Mouse (Mus musculus): ENCODE measurements around the gene Wipf3. TPM values are rescaled to one million over a fixed set of nuclear protein-coding genes. Genes with fewer than 3 reads are reported as not detected.

Wipf3 gene
- total and polyA plus RNA-seq, 2 experiments from 2014 or later: 2.5 to 5.8 TPM

GRCm38 (mm10) chr6:54475926-54476667 lies 46.7 kb downstream of the Wipf3 start:
- no peak for ATAC-seq (ENCODE audit: insufficient read depth, low read depth)
- Histone ChIP-seq H3K27ac (ENCODE audit: low read depth) (no peak overlapping the region), H3K4me3 (ENCODE audit: low read depth, low read length) (no peak overlapping the region), H3K9me3 (replicated peaks; ENCODE audit: control insufficient read depth, low read length) (no peaks in the 10 kb centered on the region), H3K27me3 (ENCODE audit: control insufficient read depth, insufficient read depth, low read length) (no peaks in the 10 kb centered on the region), H3K36me3 (replicated peaks; ENCODE audit: control insufficient read depth, insufficient read depth, low read length) (no peaks in the 10 kb centered on the region), H3K4me1 (ENCODE audit: control insufficient read depth, insufficient read depth) (peaks cover 28% of the 10 kb centered on the region), H3K4me2 (ENCODE audit: low read depth, low read length) (no peak overlapping the region), H3K9ac (replicated peaks; ENCODE audit: low read depth, low read length) (no peak overlapping the region)
- no peak for TF ChIP-seq CTCF (IDR thresholded peaks at IDR 0.05; ENCODE audit: low read depth)
- no peak for TF ChIP-seq EP300 (IDR thresholded peaks at IDR 0.05; ENCODE audit: low read depth)
- no peak for DNase-seq (ENCODE audit: low spot score)
- WGBS: 77% methylated on average over 19 of the region's 19 CpGs

GRCm38 (mm10) chr6:54478646-54479324 lies 49.4 kb downstream of the Wipf3 start:
- WGBS: 61% methylated on average over 5 of the region's 5 CpGs
- Histone ChIP-seq H3K4me2 (ENCODE audit: low read depth, low read length) (no peak overlapping the region), H3K4me1 (ENCODE audit: control insufficient read depth, insufficient read depth) (peaks cover 2% of the 10 kb centered on the region; the same call in 1 of the 2 replicates), H3K27ac (ENCODE audit: low read depth) (no peak overlapping the region), H3K4me3 (ENCODE audit: low read depth, low read length) (no peak overlapping the region), H3K36me3 (replicated peaks; ENCODE audit: control insufficient read depth, insufficient read depth, low read length) (no peaks in the 10 kb centered on the region; the same call in 1 of the 2 replicates), H3K9me3 (replicated peaks; ENCODE audit: control insufficient read depth, low read length) (no peaks in the 10 kb centered on the region), H3K9ac (replicated peaks; ENCODE audit: low read depth, low read length) (no peak overlapping the region), H3K27me3 (ENCODE audit: control insufficient read depth, insufficient read depth, low read length) (no peaks in the 10 kb centered on the region)
- TF ChIP-seq CTCF (IDR thresholded peaks at IDR 0.05; ENCODE audit: low read depth): peak; percentile 69
- TF ChIP-seq EP300 (IDR thresholded peaks at IDR 0.05; ENCODE audit: low read depth): no peak
- no peak for DNase-seq (ENCODE audit: low spot score)
- ATAC-seq (ENCODE audit: insufficient read depth, low read depth): peak; percentile 47; the same call in 1 of the 2 replicates

GRCm38 (mm10) chr6:54481390-54482112 lies 52.1 kb downstream of the Wipf3 start:
- 68% methylated on average over 15 of the region's 15 CpGs for WGBS
- DNase-seq (ENCODE audit: low spot score) (no peak), ATAC-seq (ENCODE audit: insufficient read depth, low read depth) (no peak)
- no peaks in the 10 kb centered on the region for H3K27me3 ChIP-seq (ENCODE audit: control insufficient read depth, insufficient read depth, low read length)
- no peak overlapping the region for H3K27ac ChIP-seq (ENCODE audit: low read depth)
- H3K4me1 ChIP-seq (ENCODE audit: control insufficient read depth, insufficient read depth): 0 out of 2 replicates have a peak, but pooled peaks cover 6% of the 10 kb centered on the region
- no peak for TF ChIP-seq CTCF (IDR thresholded peaks at IDR 0.05; ENCODE audit: low read depth)
- TF ChIP-seq EP300 (IDR thresholded peaks at IDR 0.05; ENCODE audit: low read depth): no peak
- H3K9ac ChIP-seq (replicated peaks; ENCODE audit: low read depth, low read length): no peak overlapping the region
- H3K36me3 ChIP-seq (replicated peaks; ENCODE audit: control insufficient read depth, insufficient read depth, low read length): no peaks in the 10 kb centered on the region; the same call in 1 of the 2 replicates
- no peak overlapping the region for H3K4me3 ChIP-seq (ENCODE audit: low read depth, low read length)
- H3K4me2 ChIP-seq (ENCODE audit: low read depth, low read length): no peak overlapping the region
- H3K9me3 ChIP-seq (replicated peaks; ENCODE audit: control insufficient read depth, low read length): no peaks in the 10 kb centered on the region

GRCm38 (mm10) chr6:54485000-54485399 lies 55.6 kb downstream of the Wipf3 start:
- WGBS: 55% methylated on average over 11 of the region's 12 CpGs
- DNase-seq (ENCODE audit: low spot score) (no peak), ATAC-seq (ENCODE audit: insufficient read depth, low read depth) (no peak)
- Histone ChIP-seq H3K4me1 (ENCODE audit: control insufficient read depth, insufficient read depth) (0 out of 2 replicates have a peak, but pooled peaks cover 6% of the 10 kb centered on the region), H3K36me3 (replicated peaks; ENCODE audit: control insufficient read depth, insufficient read depth, low read length) (no peaks in the 10 kb centered on the region; the same call in 1 of the 2 replicates), H3K27me3 (ENCODE audit: control insufficient read depth, insufficient read depth, low read length) (no peaks in the 10 kb centered on the region), H3K9me3 (replicated peaks; ENCODE audit: control insufficient read depth, low read length) (no peaks in the 10 kb centered on the region), H3K27ac (ENCODE audit: low read depth) (no peak overlapping the region), H3K9ac (replicated peaks; ENCODE audit: low read depth, low read length) (no peak overlapping the region), H3K4me2 (ENCODE audit: low read depth, low read length) (peak overlapping the region; percentile 50), H3K4me3 (ENCODE audit: low read depth, low read length) (no peak overlapping the region)
- TF ChIP-seq EP300 (IDR thresholded peaks at IDR 0.05; ENCODE audit: low read depth): no peak
- TF ChIP-seq CTCF (IDR thresholded peaks at IDR 0.05; ENCODE audit: low read depth): no peak

- H3K27ac ChIP-seq (ENCODE audit: low read depth): no peak overlapping the region
- no peaks in the 10 kb centered on the region for H3K9me3 ChIP-seq (replicated peaks; ENCODE audit: control insufficient read depth, low read length)
- no peak overlapping the region for H3K4me3 ChIP-seq (ENCODE audit: low read depth, low read length)
- H3K4me1 ChIP-seq (ENCODE audit: control insufficient read depth, insufficient read depth): 0 out of 2 replicates have a peak, but pooled peaks cover 6% of the 10 kb centered on the region
- no peak overlapping the region for H3K9ac ChIP-seq (replicated peaks; ENCODE audit: low read depth, low read length)
- peak overlapping the region; percentile 50 for H3K4me2 ChIP-seq (ENCODE audit: low read depth, low read length)
- H3K27me3 ChIP-seq (ENCODE audit: control insufficient read depth, insufficient read depth, low read length): no peaks in the 10 kb centered on the region
- WGBS: 22% methylated on average over 18 of the region's 25 CpGs
- DNase-seq (ENCODE audit: low spot score) (no peak), ATAC-seq (ENCODE audit: insufficient read depth, low read depth) (0 out of 2 replicates have a peak, but pooled peaks have one; percentile 10)
- no peaks in the 10 kb centered on the region; the same call in 1 of the 2 replicates for H3K36me3 ChIP-seq (replicated peaks; ENCODE audit: control insufficient read depth, insufficient read depth, low read length)
- TF ChIP-seq CTCF (IDR thresholded peaks at IDR 0.05; ENCODE audit: low read depth) (no peak), EP300 (IDR thresholded peaks at IDR 0.05; ENCODE audit: low read depth) (no peak)
These were observed 56.1 kb downstream of the Wipf3 start for GRCm38 (mm10) chr6:54485435-54485901.
